Mouse (Mus musculus): ENCODE measurements around the gene Lingo2. TPM values are rescaled to one million over a fixed set of nuclear protein-coding genes. Genes with fewer than 3 reads are reported as not detected.
"Not testable (repeated sequence)": the region's sequence is repeated elsewhere in the genome, so short reads cannot be mapped to it uniquely, and the experiment has no call there.

Lingo2 gene
- total RNA-seq, 2 experiments from 2014 or later: not detected

DNA sequence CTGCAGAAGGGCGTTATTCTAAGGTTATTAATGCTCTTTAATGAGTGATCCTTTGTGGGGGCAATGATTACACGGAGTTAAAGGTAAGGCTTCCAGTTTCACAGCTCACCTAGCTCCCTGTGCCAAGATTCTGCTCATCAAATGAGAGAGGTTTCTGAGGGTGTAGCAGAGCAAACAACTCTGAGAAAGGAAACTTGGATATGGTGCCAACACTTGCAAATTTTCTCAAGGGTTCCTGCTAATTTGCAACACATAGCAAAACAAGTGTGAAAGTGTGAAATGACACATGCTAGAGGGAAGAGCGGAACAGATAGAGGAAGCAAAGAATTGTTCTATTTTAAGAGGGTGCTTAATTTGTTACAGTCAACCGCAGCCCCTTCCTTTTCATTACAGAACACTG lies 767.9 kb downstream of the Lingo2 start:
- no peak for DNase-seq (ENCODE audit: low spot score)
- intact Hi-C loops (cut with DNase I): no loop called here

DNA sequence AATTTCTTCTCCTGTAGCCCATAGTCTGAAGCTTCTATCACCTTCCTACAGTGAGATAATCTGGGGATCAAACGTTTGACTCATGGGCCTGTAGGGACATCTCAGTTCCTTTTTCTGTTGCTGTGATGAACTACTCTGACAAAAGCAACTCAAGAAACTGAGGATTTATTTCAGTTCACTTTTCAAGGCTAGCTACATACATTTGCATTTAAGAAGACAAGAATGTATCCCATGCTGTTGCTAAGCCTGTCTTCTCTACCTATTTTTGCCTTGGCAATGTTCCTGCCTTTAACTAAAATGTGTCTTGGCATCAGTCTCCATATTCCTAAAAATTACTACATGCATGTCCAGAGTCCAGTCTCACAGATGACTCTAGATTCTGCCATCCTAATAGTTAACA lies 781.4 kb downstream of the Lingo2 start:
- intact Hi-C loops (cut with DNase I): no loop called here
- DNase-seq (ENCODE audit: low spot score): no peak

DNA sequence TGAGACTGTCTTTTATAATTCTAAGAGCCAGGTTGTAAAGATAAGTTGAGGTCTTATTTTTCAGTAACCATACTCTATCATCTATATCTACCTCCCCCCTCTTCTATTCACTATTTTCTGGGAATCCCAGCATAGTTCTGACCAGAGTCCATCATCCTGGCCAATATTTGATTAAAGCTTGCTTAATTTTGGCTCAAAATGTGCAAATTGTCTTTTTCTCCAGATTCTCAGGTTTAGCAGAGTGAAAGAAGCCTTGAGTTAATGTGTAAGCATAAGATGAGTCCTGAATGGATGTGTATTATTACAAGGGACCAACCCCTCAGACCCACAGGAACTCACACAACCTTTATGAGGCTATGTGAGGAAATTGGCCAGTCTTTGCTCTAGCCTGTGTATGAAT lies 820.2 kb downstream of the Lingo2 start:
- intact Hi-C loops (cut with DNase I): no loop called here
- DNase-seq (ENCODE audit: low spot score): no peak

GRCm38 (mm10) chr4:36095482-36095881 lies 856.1 kb downstream of the Lingo2 start:
- DNase-seq (ENCODE audit: low spot score): no peak
- intact Hi-C loops (cut with DNase I): no loop called here

GRCm38 (mm10) chr4:36081095-36081852 lies 870.3 kb downstream of the Lingo2 start:
- intact Hi-C loops (cut with DNase I): no loop called here
- no peak for DNase-seq (ENCODE audit: low spot score)

DNA sequence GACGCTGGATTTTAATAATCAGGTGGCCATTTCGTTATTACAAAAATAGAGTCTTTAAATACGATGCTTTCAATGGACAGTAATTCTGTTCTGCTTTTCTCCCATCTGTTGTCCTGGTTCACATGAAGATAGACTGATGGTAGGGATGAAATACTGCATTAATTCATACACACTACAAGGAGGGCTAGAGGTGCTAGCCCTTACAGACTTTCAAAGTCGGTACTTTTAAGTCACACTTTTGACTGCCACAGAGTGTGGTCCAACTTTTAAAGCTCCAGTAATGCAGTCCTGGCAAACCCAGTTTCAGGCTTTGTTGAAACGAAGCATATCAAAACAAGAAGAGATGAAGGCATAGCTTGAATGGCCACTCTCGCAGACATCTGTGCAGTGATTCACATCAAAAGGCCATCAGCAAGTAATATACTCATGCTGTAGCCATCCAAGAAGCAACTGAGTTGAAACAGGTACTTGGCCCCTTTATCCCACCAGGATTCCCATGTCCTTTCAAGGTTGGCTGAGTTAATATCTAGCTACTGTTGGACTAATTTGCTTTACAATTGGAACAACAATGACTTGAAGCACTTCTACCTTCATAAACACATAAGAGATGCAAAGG lies 872.5 kb downstream of the Lingo2 start:
- no peak for DNase-seq (ENCODE audit: low spot score)
- intact Hi-C loops (cut with DNase I): no loop called here

DNA sequence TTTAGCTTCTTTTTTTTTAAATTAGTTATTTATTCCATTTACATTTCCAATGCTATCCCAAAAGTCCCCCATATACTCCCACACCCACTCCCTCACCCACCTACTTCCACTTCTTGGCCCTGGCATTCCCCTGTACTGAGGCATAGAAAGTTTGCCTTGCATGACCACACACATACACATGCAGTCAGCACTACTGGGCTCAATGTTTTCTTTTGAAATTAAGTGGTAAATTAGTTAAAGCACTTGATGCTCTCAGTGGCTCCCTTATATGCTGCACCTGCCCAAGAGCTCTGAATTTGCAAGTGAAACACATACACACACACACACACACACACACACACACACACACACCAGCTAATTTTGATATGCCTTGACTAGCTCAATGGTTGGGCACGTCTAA lies 886.8 kb downstream of the Lingo2 start:
- intact Hi-C loops (cut with DNase I); DNase-seq (ENCODE audit: low spot score): not testable (repeated sequence)

DNA sequence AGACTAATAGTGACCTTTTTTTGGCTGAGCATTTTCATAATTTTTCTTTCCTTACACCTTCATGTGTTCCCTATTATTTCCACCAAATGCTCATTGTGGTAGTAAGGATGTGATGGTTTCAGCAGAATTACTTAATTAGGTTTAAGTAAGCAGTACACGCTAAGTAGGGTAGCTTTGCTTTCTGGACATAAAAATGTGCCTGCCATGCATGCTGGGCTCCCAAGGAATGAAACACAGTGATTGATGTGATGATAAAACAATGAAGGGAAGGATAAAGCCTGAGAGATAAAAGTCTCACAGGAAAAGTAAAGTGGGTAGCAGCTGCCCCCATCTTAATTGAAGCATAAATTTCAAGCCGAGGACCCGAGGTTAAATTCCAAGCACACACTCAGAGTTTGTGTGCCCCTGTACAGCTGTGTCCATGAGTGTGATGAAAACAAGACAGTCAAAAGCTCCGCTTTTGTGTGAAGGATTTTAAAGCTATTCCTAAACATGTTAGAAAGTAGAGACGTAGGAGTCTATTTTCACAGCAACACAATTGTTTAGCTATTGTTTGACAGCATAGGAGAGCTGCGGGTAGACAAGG lies 898.7 kb downstream of the Lingo2 start:
- no peak for DNase-seq (ENCODE audit: low spot score)
- intact Hi-C loops (cut with DNase I): no loop called here

DNA sequence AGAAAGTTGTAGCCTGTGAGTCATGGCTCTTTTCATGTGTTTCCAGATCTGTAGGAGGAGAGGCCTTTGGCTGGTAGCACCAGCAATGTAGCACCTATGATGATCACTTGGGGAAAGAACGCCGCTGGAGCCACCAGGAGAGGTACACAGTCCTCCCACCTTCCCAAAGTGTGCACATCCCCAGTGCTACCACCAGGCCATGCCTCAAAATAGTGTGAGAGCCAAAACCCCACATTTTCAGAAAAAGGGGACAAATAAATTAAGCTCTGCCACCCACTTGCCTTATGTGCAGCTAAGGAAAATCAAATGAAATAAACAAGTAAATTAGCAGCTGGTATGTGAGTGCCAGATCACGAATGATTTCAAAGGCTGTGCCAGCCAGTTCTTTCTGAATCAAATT lies 911.2 kb downstream of the Lingo2 start:
- intact Hi-C loops (cut with DNase I): no loop called here
- no peak for DNase-seq (ENCODE audit: low spot score)

- DNase-seq (ENCODE audit: low spot score): no peak
- intact Hi-C loops (cut with DNase I): no loop called here
Observed at GRCm38 (mm10) chr4:36038742-36039141, 912.8 kb downstream of the Lingo2 start.

- DNase-seq (ENCODE audit: low spot score): no peak
- intact Hi-C loops (cut with DNase I): no loop called here
Observed at GRCm38 (mm10) chr4:36032039-36032438, 919.5 kb downstream of the Lingo2 start.

DNA sequence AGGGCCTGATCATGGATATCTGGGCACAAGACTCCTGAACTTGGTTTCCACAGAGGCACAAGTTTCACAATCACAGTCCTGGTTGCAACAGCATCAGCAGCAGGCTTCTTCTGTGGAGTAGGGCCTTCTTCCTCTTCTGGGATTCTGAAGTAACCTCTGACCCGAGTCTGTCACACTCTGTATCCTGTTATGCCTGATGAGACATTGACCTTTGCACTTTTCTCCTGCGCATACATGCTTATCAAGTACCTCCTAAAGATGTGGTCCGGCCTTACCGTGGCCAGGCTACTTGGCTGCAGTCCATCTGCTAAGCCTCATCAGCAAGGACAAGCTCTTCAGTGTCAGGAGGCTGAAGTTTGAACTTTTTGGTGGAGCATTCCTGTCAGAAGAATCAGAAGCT lies 937.4 kb downstream of the Lingo2 start:
- intact Hi-C loops (cut with DNase I): no loop called here
- DNase-seq (ENCODE audit: low spot score): no peak

DNA sequence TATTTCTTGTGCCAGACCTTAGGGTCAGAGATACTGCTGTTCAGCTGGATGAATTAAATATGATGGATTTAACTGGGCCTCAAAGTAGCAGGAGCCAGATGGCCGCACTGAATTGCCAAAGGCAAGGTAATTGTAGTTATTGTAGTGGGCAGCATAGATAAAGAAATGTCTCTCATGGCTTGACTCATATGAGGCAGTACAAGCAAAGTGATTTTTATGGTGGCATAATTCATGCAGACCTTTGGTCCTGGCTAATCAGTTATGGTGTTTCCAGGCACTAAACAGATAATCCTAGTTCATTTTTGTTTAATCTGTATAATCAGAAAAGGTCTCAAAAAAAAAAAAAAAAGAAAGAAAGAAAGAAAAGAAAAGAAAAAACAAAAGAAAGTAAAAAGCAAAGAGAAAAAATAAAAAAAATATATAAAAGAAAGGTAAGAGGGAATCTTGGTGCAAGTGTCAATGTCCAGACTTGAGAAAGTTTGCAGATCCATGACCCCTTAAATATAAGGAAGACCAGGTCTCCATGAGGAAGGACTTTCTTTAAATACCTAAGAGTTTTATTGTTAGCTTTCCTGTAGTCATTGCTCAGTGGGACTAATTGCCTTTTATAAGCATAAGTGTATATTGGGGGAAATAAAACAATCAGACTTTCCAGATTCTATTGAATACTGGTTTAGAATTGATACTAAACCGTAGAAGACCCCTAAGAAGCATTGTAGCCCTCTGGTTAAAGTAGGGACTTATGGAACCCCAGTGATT lies 959.4 kb downstream of the Lingo2 start:
- DNase-seq (ENCODE audit: low spot score): no peak
- intact Hi-C loops (cut with DNase I): no loop called here

GRCm38 (mm10) chr4:35986012-35986411 lies 965.5 kb downstream of the Lingo2 start:
- intact Hi-C loops (cut with DNase I): no loop called here
- DNase-seq (ENCODE audit: low spot score): no peak

GRCm38 (mm10) chr4:35963532-35963931 lies 988.0 kb downstream of the Lingo2 start:
- DNase-seq (ENCODE audit: low spot score): no peak
- intact Hi-C loops (cut with DNase I): no loop called here

GRCm38 (mm10) chr4:35951894-35952293 lies 999.7 kb downstream of the Lingo2 start:
- intact Hi-C loops (cut with DNase I): no loop called here

DNA sequence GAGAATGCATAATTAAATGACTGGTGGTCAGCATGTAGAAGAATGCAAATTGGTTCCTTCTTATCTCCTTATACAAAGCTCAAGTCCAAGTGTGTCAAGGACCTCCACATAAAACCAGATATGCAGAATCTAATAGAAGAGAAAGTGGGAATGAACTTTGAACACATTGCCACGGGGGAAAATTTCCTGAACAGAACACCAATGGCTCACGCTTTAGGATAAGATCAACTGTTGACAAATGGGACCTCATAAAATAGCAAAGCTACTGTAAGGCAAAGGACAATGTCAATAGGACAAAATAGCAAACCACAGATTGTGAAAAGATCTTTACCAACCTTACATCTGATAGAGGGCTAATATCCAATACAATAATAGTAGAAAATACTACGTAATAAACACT lies 1000.3 kb downstream of the Lingo2 start:
- DNase-seq (ENCODE audit: low spot score): no peak
- intact Hi-C loops (cut with DNase I): no loop called here

More at GRCm38 (mm10) chr4:35951894-35952293, 999.7 kb downstream of the Lingo2 start:
- DNase-seq (ENCODE audit: low spot score): no peak

- intact Hi-C loops (cut with DNase I): no loop called here
- DNase-seq (ENCODE audit: low spot score): no peak
Observed at GRCm38 (mm10) chr4:35934056-35934661, 1017.4 kb downstream of the Lingo2 start.

DNA sequence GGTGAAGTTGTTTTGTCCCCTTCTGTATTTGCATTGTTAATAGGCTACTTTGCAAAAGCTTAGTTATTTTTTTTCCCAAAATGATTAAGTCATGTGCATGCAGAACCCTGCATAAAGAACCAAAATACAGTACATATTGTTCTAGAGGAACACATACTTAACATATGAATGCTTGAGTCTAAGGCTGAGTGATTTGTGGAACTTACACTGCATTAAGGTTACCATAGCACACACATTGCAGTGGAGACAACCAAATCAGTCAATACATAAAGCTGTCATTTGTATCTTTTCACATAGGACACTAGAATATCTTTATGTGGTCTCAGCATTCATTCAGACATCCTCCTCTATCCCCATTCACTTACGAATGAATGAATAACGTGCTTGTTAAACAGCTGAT lies 1023.8 kb downstream of the Lingo2 start:
- intact Hi-C loops (cut with DNase I): no loop called here
- no peak for DNase-seq (ENCODE audit: low spot score)

- intact Hi-C loops (cut with DNase I): no loop called here
- DNase-seq (ENCODE audit: low spot score): no peak
Observed at GRCm38 (mm10) chr4:35917453-35917852, 1034.1 kb downstream of the Lingo2 start.

Measured in heart, postnatal 25 days (tissue).